Mouse (Mus musculus): ENCODE results near the gene Glt8d1. TPM values are rescaled to one million over a fixed set of nuclear protein-coding genes. Genes with fewer than 3 reads are reported as not detected.

Glt8d1 gene
- total RNA-seq (2014; fragmentation: Nextera tagmentation) (41.3 and 42.4 TPM in 2 replicates), total RNA-seq (2017) (19.3 and 44.1 TPM in 2 replicates)

- ATAC-seq (replicated peaks; ENCODE audit: low FRiP score, low TSS enrichment, poor library complexity, severe bottlenecking), result peak; percentile 92
Measured at GRCm38 (mm10) chr14:31001307-31002205, at the start of gene Glt8d1, which contains the start of gene Spcs1. Gene Glt8d1 (plus strand): TSS chr14:31001400. Gene Spcs1 (minus strand): TSS chr14:31001672.

GRCm38 (mm10) chr14:30958517-30958916 lies 42.7 kb upstream of the Glt8d1 start:
- ATAC-seq (replicated peaks; ENCODE audit: low FRiP score, low TSS enrichment, poor library complexity, severe bottlenecking), result 0 out of 2 replicates have a peak, but pooled peaks have one; percentile 37

- ATAC-seq (replicated peaks; ENCODE audit: low FRiP score, low TSS enrichment, poor library complexity, severe bottlenecking), result peak; percentile 68
Measured at GRCm38 (mm10) chr14:30959031-30959430, 42.2 kb upstream of the Glt8d1 start.

- ATAC-seq (replicated peaks; ENCODE audit: low FRiP score, low TSS enrichment, poor library complexity, severe bottlenecking), result no peak
Measured at GRCm38 (mm10) chr14:30960366-30960765, 40.8 kb upstream of the Glt8d1 start.

- ATAC-seq (replicated peaks; ENCODE audit: low FRiP score, low TSS enrichment, poor library complexity, severe bottlenecking), result no peak
Measured at GRCm38 (mm10) chr14:30974204-30974603, 27.0 kb upstream of the Glt8d1 start.

- no peak for ATAC-seq (replicated peaks; ENCODE audit: low FRiP score, low TSS enrichment, poor library complexity, severe bottlenecking)
Measured at GRCm38 (mm10) chr14:30976222-30976621, 25.0 kb upstream of the Glt8d1 start.

- ATAC-seq (replicated peaks; ENCODE audit: low FRiP score, low TSS enrichment, poor library complexity, severe bottlenecking), result no peak
Measured at GRCm38 (mm10) chr14:30996417-30996816, 4.8 kb upstream of the Glt8d1 start.

- no peak for ATAC-seq (replicated peaks; ENCODE audit: low FRiP score, low TSS enrichment, poor library complexity, severe bottlenecking)
Measured at GRCm38 (mm10) chr14:31000356-31000755, 844 bp upstream of the Glt8d1 start.

- ATAC-seq (replicated peaks; ENCODE audit: low FRiP score, low TSS enrichment, poor library complexity, severe bottlenecking), result 0 out of 2 replicates have a peak, but pooled peaks have one; percentile 35
Measured at GRCm38 (mm10) chr14:31000816-31001306, 339 bp upstream of the Glt8d1 start.

- ATAC-seq (replicated peaks; ENCODE audit: low FRiP score, low TSS enrichment, poor library complexity, severe bottlenecking), result no peak
Measured at GRCm38 (mm10) chr14:31004527-31004926, 3.3 kb downstream of the Glt8d1 start.

- ATAC-seq (replicated peaks; ENCODE audit: low FRiP score, low TSS enrichment, poor library complexity, severe bottlenecking), result peak; percentile 82
Measured at GRCm38 (mm10) chr14:31006779-31007178, 5.6 kb downstream of the Glt8d1 start.

GRCm38 (mm10) chr14:31011588-31011987 lies 10.4 kb downstream of the Glt8d1 start:
- ATAC-seq (replicated peaks; ENCODE audit: low FRiP score, low TSS enrichment, poor library complexity, severe bottlenecking), result no peak

GRCm38 (mm10) chr14:31013928-31014327 lies 12.7 kb downstream of the Glt8d1 start:
- ATAC-seq (replicated peaks; ENCODE audit: low FRiP score, low TSS enrichment, poor library complexity, severe bottlenecking), result no peak

GRCm38 (mm10) chr14:31016063-31016462 lies 14.9 kb downstream of the Glt8d1 start:
- ATAC-seq (replicated peaks; ENCODE audit: low FRiP score, low TSS enrichment, poor library complexity, severe bottlenecking), result no peak

- peak; percentile 68 for ATAC-seq (replicated peaks; ENCODE audit: low FRiP score, low TSS enrichment, poor library complexity, severe bottlenecking)
Measured at GRCm38 (mm10) chr14:31017854-31018253, 16.7 kb downstream of the Glt8d1 start.

- peak; percentile 64 for ATAC-seq (replicated peaks; ENCODE audit: low FRiP score, low TSS enrichment, poor library complexity, severe bottlenecking)
Measured at GRCm38 (mm10) chr14:31018860-31019291, 17.7 kb downstream of the Glt8d1 start, which contains the start of the genes Pbrm1 and Gnl3. Gene Pbrm1 (plus strand): TSS chr14:31019138. Gene Gnl3 (minus strand): TSS chr14:31019152.

GRCm38 (mm10) chr14:31019331-31020205 lies 18.4 kb downstream of the Glt8d1 start:
- peak; percentile 69 for ATAC-seq (replicated peaks; ENCODE audit: low FRiP score, low TSS enrichment, poor library complexity, severe bottlenecking)

- no peak for ATAC-seq (replicated peaks; ENCODE audit: low FRiP score, low TSS enrichment, poor library complexity, severe bottlenecking)
Measured at GRCm38 (mm10) chr14:31022579-31022978, 21.4 kb downstream of the Glt8d1 start.

- no peak for ATAC-seq (replicated peaks; ENCODE audit: low FRiP score, low TSS enrichment, poor library complexity, severe bottlenecking)
Measured at GRCm38 (mm10) chr14:31025785-31026184, 24.6 kb downstream of the Glt8d1 start.

Data from megakaryocyte-erythroid progenitor cell, adult 5-6 weeks (primary cell).